Mouse (Mus musculus) ovary, adult 18-20 months (tissue): ENCODE measurements around the gene Mup19.
"Not testable (repeated sequence)": the region's sequence is repeated elsewhere in the genome, so short reads cannot be mapped to it uniquely, and the experiment has no call there.

Experiments
- DNase-seq: peaks from one replicate; pipeline ENCODE4 v3.0.0; 2022; ENCODE audit warnings: low spot score, mixed read lengths

Mup19 gene

DNA sequence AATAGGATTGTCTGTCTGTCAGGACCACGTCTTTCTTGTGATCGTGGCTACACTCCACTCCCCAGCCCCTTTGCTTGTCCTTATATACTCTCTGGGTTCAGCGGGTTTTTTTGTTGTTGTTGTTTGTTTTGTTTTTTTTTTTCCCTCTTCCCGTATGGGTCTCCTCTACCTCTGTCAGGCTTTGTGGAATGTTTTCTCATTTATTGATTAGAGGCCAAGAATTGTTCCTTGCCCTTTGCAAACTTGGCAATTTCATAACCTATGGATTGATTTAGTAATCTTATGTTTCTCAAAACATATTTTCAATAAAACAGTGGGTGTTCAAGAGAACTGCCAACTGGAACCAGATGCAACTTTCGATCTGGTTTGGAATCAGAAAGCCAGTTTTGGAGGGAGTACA is at the start of gene Mup19:
Gene Mup19 (minus strand): TSS at position 101 of the 400 bp plus-strand sequence.
- DNase-seq, result not testable (repeated sequence)

DNA sequence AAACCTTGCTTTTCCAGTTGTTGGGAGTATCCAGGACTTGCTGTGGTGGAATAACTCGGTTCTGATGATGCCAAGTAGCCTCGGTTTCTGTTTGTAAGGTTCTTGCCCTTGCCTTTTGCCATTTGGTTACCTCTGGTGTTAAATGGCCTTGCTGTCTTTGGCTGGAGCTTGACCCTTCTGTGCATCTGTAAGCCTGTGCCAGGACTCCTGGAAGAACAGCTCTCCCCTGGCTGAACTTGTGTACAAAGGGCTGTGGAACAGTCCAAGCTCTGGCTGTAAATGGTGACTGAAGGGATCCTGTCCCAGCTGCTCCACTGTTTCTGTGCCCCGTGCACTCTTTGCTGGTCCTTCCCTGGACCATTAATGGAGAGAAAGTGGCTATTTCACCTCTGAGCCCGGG is 47.1 kb upstream of the Mup19 start:
- DNase-seq, result no peak

DNA sequence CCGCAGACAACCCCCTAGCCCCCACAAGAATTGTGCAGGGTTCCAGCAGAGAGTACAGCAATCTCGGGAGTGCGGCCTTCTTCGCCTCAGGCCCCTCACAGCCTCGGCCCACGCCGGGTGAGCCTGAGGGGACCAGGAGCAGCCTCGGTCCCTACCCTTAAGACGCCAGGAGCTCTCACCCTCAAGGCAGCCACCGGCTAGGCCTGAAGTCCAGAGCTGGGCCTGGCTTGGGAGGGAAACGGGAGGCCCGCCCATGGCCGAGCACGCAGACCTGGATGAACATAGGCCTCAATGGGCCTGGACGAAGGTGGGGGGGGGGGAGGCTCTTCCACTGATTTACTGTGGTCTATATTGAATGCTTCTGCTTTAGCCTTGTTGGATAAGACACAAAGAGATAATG is 41.1 kb upstream of the Mup19 start:
- no peak for DNase-seq

DNA sequence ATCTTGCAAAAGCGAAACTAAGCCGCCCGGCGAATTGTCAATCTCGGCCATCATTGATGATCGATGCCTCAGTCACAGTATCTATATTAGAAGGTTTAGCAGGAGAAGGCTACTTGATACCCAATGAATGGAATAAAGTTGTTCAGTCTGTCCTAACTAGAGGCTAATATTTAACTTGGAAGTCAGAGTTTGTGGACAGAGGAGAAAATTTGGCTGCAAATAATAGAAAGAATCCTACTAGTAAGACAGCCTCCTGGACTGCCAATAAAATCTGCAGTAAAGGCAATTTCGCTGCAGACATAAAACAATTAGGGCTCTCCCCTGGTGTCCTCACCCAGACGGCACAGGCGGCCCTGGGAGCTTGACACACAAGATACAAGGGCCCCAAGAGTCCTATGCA is 40.5 kb upstream of the Mup19 start:
- DNase-seq, result not testable (repeated sequence)

DNA sequence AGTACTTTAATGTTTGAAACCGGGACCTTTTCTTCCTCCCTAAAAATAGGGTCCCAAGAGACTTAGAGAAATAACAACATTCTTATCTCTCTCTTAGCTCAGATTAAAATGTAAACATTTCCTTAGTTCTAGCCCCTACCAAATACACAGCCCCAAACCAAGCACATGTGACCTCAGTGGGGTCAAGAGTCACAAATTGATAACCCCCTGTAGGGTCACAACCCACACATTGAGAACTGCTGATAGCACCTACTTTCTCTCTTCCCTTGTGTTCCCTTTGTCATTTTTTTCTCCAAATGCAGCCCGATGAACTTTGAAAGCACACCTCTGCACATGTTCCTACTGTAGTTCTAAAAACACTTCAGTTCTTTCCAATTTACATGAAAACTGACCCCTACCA is 33.5 kb upstream of the Mup19 start:
- no peak for DNase-seq

DNA sequence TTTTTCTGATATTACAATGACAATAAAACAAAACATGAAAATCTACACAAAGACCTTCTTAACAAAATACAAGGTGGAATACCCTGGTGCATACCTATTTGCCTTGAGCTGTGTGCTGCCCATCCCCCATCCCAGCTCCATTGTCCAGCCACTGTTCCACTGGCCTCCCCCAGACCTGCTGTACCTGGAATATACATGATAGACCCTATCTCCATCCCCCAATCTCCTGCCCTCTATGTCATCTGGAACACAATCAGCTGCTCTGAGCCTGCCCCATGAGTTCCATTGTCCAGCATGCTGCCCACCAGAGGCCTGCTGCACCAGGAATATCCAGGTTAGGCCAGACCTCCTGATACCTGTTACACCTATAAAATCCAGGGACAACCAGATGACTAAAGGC is 31.4 kb upstream of the Mup19 start:
- DNase-seq, result no peak

DNA sequence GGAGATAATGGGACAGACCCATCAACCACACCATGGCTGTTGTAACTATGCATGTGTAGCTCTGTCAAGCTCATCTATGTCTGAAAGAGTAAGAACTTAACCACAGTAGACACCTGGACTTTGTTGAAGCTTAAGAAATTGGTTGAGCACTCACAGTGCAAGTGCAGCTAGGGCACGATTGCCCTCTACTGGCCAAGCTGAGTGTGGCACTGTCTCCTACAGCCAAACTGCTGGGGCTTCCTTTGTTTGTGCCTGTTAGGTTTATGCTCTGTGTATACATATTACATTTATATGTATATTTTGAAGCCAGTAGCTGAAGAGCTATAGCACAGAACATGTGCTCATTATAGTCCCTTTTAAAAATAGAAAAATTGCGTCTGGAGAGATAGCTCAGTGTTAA is 29.1 kb upstream of the Mup19 start:
- not testable (repeated sequence) for DNase-seq

DNA sequence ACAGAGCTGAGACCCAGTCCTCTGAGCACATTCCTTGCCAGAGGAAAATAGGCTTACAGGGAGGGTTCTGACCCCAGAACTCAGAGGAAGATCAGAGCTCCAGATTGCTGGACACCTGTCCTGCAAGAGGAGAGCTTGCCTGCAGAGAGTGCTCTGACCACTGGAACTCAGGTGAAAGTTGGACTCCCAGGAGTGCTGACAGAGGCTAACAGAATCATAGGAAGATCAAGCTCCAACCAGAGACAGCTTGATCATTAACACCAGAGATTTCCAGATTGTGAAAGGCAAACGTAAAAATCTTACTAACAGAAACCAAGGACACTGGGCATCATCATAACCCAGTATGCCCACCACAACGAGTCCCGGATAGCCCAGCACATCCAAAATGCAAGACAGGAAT is 26.9 kb upstream of the Mup19 start:
- not testable (repeated sequence) for DNase-seq

DNA sequence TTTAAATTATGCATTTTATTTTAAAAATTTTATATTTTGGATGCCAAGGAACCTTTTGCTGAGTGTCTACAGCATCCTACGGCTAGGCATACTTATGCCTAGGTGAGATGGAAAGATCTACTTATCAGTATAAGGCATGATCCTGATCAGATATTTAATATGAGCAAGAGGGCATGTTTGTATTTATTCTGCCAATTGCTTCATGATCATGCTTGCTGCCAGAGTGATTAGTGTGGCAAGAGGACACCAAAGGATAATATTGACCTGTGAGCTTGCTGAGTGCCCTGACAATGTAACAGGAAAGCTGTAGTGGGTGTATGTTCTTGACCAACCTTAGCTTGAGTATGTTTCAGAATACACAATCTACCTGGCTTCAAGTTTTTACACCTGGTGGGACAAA is 7.6 kb upstream of the Mup19 start:
- DNase-seq, result not testable (repeated sequence)

DNA sequence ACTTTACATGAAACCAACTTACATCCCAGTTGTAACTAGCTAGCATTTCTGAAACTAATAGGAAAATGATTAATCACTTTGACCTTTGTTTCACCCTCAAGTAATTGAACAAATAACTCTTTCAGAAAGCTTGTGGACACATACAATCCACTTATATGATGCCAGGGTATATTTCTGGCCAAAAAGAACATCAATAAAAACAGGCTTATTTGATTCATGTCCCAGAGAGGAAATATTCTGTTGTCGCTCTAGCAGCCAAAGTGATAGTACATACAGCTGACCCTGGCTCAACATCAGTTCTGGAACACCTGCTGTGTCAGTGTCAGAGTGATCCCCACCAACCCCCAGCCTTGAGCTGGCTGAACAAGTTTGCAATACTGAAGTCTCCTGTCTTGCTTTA is 2.2 kb upstream of the Mup19 start:
- not testable (repeated sequence) for DNase-seq
